Mouse (Mus musculus): ENCODE results near the gene Nabp2. TPM values are rescaled to one million over a fixed set of nuclear protein-coding genes. Genes with fewer than 3 reads are reported as not detected.

Nabp2 gene
- polyA plus RNA-seq, 1 experiment from 2014 or later, result 130 TPM

DNA sequence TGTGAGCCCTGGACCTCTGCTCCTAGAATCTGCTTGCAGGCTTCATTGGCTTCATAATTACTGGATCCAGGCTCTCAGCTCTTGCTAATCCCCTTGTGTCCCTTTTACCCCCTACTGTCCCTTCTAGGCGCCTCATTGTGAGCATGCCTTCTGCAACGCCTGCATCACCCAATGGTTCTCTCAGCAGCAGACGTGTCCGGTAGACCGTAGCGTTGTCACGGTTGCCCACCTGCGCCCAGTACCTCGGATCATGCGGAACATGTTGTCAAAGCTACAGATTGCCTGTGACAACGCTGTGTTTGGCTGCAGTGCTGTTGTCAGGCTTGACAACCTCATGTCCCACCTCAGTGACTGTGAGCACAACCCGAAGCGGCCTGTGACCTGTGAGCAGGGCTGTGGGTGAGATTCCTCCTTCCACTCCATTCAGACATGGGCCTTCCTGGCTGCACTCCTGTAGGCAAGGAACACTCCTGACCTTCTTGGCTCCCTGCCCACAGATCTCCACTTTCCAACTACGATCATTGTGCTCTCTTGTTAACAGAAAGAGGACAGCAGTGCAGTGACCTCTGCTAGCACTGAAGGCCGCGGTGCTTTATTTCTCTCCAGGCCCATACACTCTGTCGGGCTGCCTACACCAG lies 24.0 kb upstream of the Nabp2 start:
- Histone ChIP-seq H3K27me3 (ENCODE audit: control insufficient read depth, insufficient read depth, low read length) (no peaks in the 10 kb centered on the region), H3K4me1 (replicated peaks; ENCODE audit: control insufficient read depth, insufficient read depth, low read length) (no peaks in the 10 kb centered on the region), H3K36me3 (ENCODE audit: control insufficient read depth, insufficient read depth, low read length) (peaks cover 8% of the 10 kb centered on the region; the same call in 1 of the 2 replicates), H3K4me3 (ENCODE audit: low read depth, low read length) (no peak overlapping the region), H3K9ac (ENCODE audit: low read depth, low read length) (no peak overlapping the region), H3K27ac (ENCODE audit: low read depth, low read length) (no peak overlapping the region), H3K4me2 (replicated peaks; ENCODE audit: low read depth, low read length) (no peak overlapping the region), H3K9me3 (ENCODE audit: control insufficient read depth, low read length) (no peaks in the 10 kb centered on the region)
- DNase-seq (ENCODE audit: low spot score) (no peak), ATAC-seq (ENCODE audit: low FRiP score) (no peak)
- WGBS, result 90% methylated on average over 17 of the region's 17 CpGs

DNA sequence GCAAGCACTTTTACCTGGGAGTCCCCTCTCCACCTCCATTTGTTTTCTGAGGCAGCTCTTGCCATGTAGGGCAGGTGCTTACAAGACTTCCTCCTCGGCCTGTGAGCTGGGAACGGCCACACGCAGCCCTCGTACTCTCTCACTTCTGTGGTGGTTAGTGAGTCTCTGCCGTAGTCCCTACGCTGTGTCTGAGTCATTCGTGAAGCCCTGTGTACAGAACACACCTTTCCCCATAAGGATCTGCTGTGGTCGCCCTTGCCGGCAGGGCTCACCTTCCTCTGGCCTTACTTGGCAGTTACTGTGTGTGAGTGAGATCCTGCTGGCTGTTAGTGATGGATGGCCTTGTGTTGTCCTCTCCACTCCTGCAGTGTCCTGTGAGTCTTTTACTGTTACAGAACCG lies 23.4 kb upstream of the Nabp2 start:
- no peaks in the 10 kb centered on the region for H3K9me3 ChIP-seq (ENCODE audit: control insufficient read depth, low read length)
- H3K4me3 ChIP-seq (ENCODE audit: low read depth, low read length), result no peak overlapping the region
- DNase-seq (ENCODE audit: low spot score) (no peak), ATAC-seq (ENCODE audit: low FRiP score) (no peak)
- peaks cover 8% of the 10 kb centered on the region; the same call in 1 of the 2 replicates for H3K36me3 ChIP-seq (ENCODE audit: control insufficient read depth, insufficient read depth, low read length)
- H3K4me2 ChIP-seq (replicated peaks; ENCODE audit: low read depth, low read length), result no peak overlapping the region
- H3K9ac ChIP-seq (ENCODE audit: low read depth, low read length), result no peak overlapping the region
- no peaks in the 10 kb centered on the region for H3K27me3 ChIP-seq (ENCODE audit: control insufficient read depth, insufficient read depth, low read length)
- H3K27ac ChIP-seq (ENCODE audit: low read depth, low read length), result no peak overlapping the region
- 92% methylated on average over 10 of the region's 10 CpGs for WGBS
- no peaks in the 10 kb centered on the region for H3K4me1 ChIP-seq (replicated peaks; ENCODE audit: control insufficient read depth, insufficient read depth, low read length)

DNA sequence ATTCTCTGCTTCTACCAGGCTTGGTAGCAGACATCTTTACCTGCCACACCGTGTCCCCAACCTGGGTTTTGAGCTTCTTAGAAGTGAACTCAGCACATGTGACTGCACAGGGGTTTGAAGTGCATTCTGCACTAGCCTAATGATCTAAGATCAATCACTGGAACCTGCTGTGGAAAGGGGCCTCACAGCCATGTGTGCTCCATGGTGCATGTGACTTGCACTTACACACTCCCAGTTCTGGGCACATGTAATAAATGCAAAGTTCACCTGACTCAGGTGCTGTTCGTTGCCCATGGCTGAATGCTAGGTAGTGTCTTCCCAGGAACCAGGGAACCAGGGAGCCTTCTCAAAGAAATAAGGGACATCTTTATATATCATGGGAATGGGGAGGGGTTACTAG lies 22.1 kb upstream of the Nabp2 start:
- Histone ChIP-seq H3K4me3 (ENCODE audit: low read depth, low read length) (no peak overlapping the region), H3K27ac (ENCODE audit: low read depth, low read length) (no peak overlapping the region), H3K4me2 (replicated peaks; ENCODE audit: low read depth, low read length) (no peak overlapping the region), H3K4me1 (replicated peaks; ENCODE audit: control insufficient read depth, insufficient read depth, low read length) (no peaks in the 10 kb centered on the region), H3K9ac (ENCODE audit: low read depth, low read length) (no peak overlapping the region), H3K36me3 (ENCODE audit: control insufficient read depth, insufficient read depth, low read length) (peaks cover 5% of the 10 kb centered on the region; the same call in 1 of the 2 replicates), H3K9me3 (ENCODE audit: control insufficient read depth, low read length) (no peaks in the 10 kb centered on the region), H3K27me3 (ENCODE audit: control insufficient read depth, insufficient read depth, low read length) (no peaks in the 10 kb centered on the region)
- DNase-seq (ENCODE audit: low spot score) (no peak), ATAC-seq (ENCODE audit: low FRiP score) (no peak)
- 94% methylated on average over 2 of the region's 2 CpGs for WGBS

DNA sequence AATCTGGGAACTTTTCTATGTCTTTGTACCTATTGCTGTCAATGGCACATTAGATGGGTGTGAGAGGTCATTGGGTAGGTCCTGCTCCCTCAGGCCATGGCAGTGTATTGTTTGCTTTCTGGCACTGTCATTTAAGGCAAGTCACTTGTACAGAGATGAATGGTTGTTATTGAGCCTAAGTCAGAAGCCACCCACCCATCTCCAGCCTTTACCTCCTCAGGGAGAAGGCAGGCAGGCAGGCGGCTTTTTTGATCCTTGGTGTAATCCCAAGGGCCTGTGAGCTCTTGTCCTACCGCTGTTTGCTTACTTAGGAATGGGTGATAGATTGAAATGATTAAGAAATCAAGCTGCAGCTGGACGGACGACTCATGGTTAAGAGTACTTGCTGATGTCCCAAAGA lies 18.2 kb upstream of the Nabp2 start:
- H3K36me3 ChIP-seq (ENCODE audit: control insufficient read depth, insufficient read depth, low read length), result no peaks in the 10 kb centered on the region
- no peaks in the 10 kb centered on the region for H3K27me3 ChIP-seq (ENCODE audit: control insufficient read depth, insufficient read depth, low read length)
- H3K9me3 ChIP-seq (ENCODE audit: control insufficient read depth, low read length), result no peaks in the 10 kb centered on the region
- H3K9ac ChIP-seq (ENCODE audit: low read depth, low read length), result no peak overlapping the region
- no peak for ATAC-seq (ENCODE audit: low FRiP score)
- DNase-seq (ENCODE audit: low spot score), result no peak
- no peaks in the 10 kb centered on the region for H3K4me1 ChIP-seq (replicated peaks; ENCODE audit: control insufficient read depth, insufficient read depth, low read length)
- WGBS, result 85% methylated on average over 4 of the region's 4 CpGs
- no peak overlapping the region for H3K4me2 ChIP-seq (replicated peaks; ENCODE audit: low read depth, low read length)
- no peak overlapping the region for H3K4me3 ChIP-seq (ENCODE audit: low read depth, low read length)
- no peak overlapping the region for H3K27ac ChIP-seq (ENCODE audit: low read depth, low read length)

DNA sequence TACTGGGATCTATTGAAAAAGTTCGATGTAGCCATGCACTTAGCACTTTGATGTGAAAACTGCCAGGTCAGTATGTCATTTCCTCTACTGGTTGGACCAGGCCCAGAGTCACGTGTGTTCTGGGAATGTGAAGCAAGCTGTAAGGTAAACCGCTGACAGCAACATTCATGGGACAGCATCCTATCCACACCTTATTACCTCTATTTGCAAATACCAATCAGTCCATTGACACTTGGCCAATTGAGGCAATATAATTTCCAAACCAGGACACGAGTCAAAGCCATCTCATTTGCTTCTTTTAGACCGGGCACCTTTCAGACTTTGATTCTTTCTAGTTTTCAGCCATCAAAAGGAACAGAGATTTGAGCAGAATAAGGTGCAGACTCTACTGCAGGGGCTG lies 17.8 kb upstream of the Nabp2 start:
- no peaks in the 10 kb centered on the region for H3K27me3 ChIP-seq (ENCODE audit: control insufficient read depth, insufficient read depth, low read length)
- no peak overlapping the region for H3K9ac ChIP-seq (ENCODE audit: low read depth, low read length)
- H3K4me2 ChIP-seq (replicated peaks; ENCODE audit: low read depth, low read length), result no peak overlapping the region
- no peak overlapping the region for H3K27ac ChIP-seq (ENCODE audit: low read depth, low read length)
- DNase-seq (ENCODE audit: low spot score) (no peak), ATAC-seq (ENCODE audit: low FRiP score) (no peak)
- no peaks in the 10 kb centered on the region for H3K4me1 ChIP-seq (replicated peaks; ENCODE audit: control insufficient read depth, insufficient read depth, low read length)
- H3K4me3 ChIP-seq (ENCODE audit: low read depth, low read length), result no peak overlapping the region
- H3K36me3 ChIP-seq (ENCODE audit: control insufficient read depth, insufficient read depth, low read length), result no peaks in the 10 kb centered on the region
- no peaks in the 10 kb centered on the region for H3K9me3 ChIP-seq (ENCODE audit: control insufficient read depth, low read length)
- WGBS, result 91% methylated on average over 5 of the region's 5 CpGs

DNA sequence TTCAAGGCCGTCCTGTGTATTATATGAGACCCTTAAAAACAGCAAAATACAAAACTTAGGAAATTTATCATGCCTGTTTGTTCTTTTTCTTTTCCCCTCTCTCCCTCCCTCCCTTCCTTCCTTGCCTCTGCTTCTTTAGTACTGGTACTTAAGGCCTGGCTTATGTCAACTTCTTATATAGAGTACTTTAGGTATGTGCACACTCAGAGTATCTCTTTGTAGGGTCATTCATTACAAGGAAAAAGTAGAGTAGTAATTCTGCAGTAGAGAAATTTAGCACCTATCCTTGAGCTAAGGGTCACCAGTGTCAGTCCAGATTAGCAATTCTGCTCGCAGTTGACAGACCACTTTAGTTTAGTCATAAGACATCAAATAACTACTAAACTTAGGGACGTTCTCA lies 14.0 kb upstream of the Nabp2 start:
- H3K4me1 ChIP-seq (replicated peaks; ENCODE audit: control insufficient read depth, insufficient read depth, low read length), result no peaks in the 10 kb centered on the region
- no peaks in the 10 kb centered on the region for H3K27me3 ChIP-seq (ENCODE audit: control insufficient read depth, insufficient read depth, low read length)
- no peak for DNase-seq (ENCODE audit: low spot score)
- H3K4me3 ChIP-seq (ENCODE audit: low read depth, low read length), result no peak overlapping the region
- 93% methylated on average over 3 of the region's 3 CpGs for WGBS
- no peak for ATAC-seq (ENCODE audit: low FRiP score)
- H3K36me3 ChIP-seq (ENCODE audit: control insufficient read depth, insufficient read depth, low read length), result no peaks in the 10 kb centered on the region
- H3K9me3 ChIP-seq (ENCODE audit: control insufficient read depth, low read length), result no peaks in the 10 kb centered on the region
- H3K9ac ChIP-seq (ENCODE audit: low read depth, low read length), result no peak overlapping the region
- no peak overlapping the region for H3K27ac ChIP-seq (ENCODE audit: low read depth, low read length)
- H3K4me2 ChIP-seq (replicated peaks; ENCODE audit: low read depth, low read length), result no peak overlapping the region

- no peak overlapping the region for H3K4me2 ChIP-seq (replicated peaks; ENCODE audit: low read depth, low read length)
- H3K4me3 ChIP-seq (ENCODE audit: low read depth, low read length), result no peak overlapping the region
- WGBS, result 74% methylated on average over 7 of the region's 7 CpGs
- H3K4me1 ChIP-seq (replicated peaks; ENCODE audit: control insufficient read depth, insufficient read depth, low read length), result no peaks in the 10 kb centered on the region
- H3K36me3 ChIP-seq (ENCODE audit: control insufficient read depth, insufficient read depth, low read length), result no peaks in the 10 kb centered on the region
- no peak overlapping the region for H3K27ac ChIP-seq (ENCODE audit: low read depth, low read length)
- no peaks in the 10 kb centered on the region for H3K27me3 ChIP-seq (ENCODE audit: control insufficient read depth, insufficient read depth, low read length)
- no peak for ATAC-seq (ENCODE audit: low FRiP score)
- H3K9ac ChIP-seq (ENCODE audit: low read depth, low read length), result no peak overlapping the region
- DNase-seq (ENCODE audit: low spot score), result no peak
- H3K9me3 ChIP-seq (ENCODE audit: control insufficient read depth, low read length), result no peaks in the 10 kb centered on the region
These were observed 13.3 kb upstream of the Nabp2 start for GRCm38 (mm10) chr10:128424604-128425003.

GRCm38 (mm10) chr10:128422426-128422825 lies 11.1 kb upstream of the Nabp2 start:
- Histone ChIP-seq H3K9me3 (ENCODE audit: control insufficient read depth, low read length) (no peaks in the 10 kb centered on the region), H3K9ac (ENCODE audit: low read depth, low read length) (no peak overlapping the region), H3K27ac (ENCODE audit: low read depth, low read length) (no peak overlapping the region), H3K36me3 (ENCODE audit: control insufficient read depth, insufficient read depth, low read length) (no peaks in the 10 kb centered on the region), H3K4me2 (replicated peaks; ENCODE audit: low read depth, low read length) (no peak overlapping the region), H3K4me3 (ENCODE audit: low read depth, low read length) (no peak overlapping the region), H3K4me1 (replicated peaks; ENCODE audit: control insufficient read depth, insufficient read depth, low read length) (no peaks in the 10 kb centered on the region), H3K27me3 (ENCODE audit: control insufficient read depth, insufficient read depth, low read length) (no peaks in the 10 kb centered on the region)
- WGBS, result 85% methylated on average over 5 of the region's 5 CpGs
- DNase-seq (ENCODE audit: low spot score), result no peak
- no peak for ATAC-seq (ENCODE audit: low FRiP score)

DNA sequence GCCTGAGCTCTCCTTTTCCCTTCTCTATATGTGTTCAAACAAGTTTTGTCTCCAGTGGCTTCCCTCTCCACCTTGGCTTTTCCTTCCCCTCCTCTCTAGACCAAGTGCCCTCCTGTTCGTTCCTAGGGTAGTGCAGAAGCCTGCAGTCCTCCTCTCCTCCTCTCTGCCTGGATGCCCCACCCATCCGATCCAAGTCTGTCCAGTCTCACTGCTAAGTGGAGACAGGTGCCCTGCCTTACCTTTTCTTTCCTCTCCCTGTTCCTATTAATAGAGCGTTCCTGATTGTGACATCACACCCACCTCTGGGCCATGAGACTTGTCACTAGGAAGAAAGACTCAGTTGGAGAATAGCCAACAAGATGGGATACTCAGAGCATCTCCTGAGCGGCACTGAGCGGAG lies 3.6 kb upstream of the Nabp2 start:
- WGBS, result 90% methylated on average over 5 of the region's 5 CpGs

More for the DNA sequence above, 3.6 kb upstream of the Nabp2 start:
- peaks cover 7% of the 10 kb centered on the region for H3K4me1 ChIP-seq (replicated peaks; ENCODE audit: control insufficient read depth, insufficient read depth, low read length)
- H3K27ac ChIP-seq (ENCODE audit: low read depth, low read length), result no peak overlapping the region
- no peaks in the 10 kb centered on the region for H3K27me3 ChIP-seq (ENCODE audit: control insufficient read depth, insufficient read depth, low read length)
- H3K4me3 ChIP-seq (ENCODE audit: low read depth, low read length), result no peak overlapping the region
- DNase-seq (ENCODE audit: low spot score) (no peak), ATAC-seq (ENCODE audit: low FRiP score) (no peak)
- H3K4me2 ChIP-seq (replicated peaks; ENCODE audit: low read depth, low read length), result no peak overlapping the region
- H3K9me3 ChIP-seq (ENCODE audit: control insufficient read depth, low read length), result no peaks in the 10 kb centered on the region
- 0 out of 2 replicates have a peak, but pooled peaks cover 4% of the 10 kb centered on the region for H3K36me3 ChIP-seq (ENCODE audit: control insufficient read depth, insufficient read depth, low read length)
- no peak overlapping the region for H3K9ac ChIP-seq (ENCODE audit: low read depth, low read length)

Data from hindbrain, embryonic 11.5 days (tissue).